Mouse (Mus musculus): Measurements from ENCODE around the gene Cxcl3. TPM values are rescaled to one million over a fixed set of nuclear protein-coding genes. Genes with fewer than 3 reads are reported as not detected.
"Not testable (repeated sequence)": the region's sequence is repeated elsewhere in the genome, so short reads cannot be mapped to it uniquely, and the experiment has no call there.

Cxcl3 gene
- polyA plus RNA-seq, 1 experiment from 2014 or later: not detected

- no peaks in the 10 kb centered on the region for H3K36me3 ChIP-seq (ENCODE audit: control insufficient read depth, insufficient read depth, low read length)
- H3K4me1 ChIP-seq (ENCODE audit: control insufficient read depth, insufficient read depth, low read length): peaks cover 4% of the 10 kb centered on the region; the same call in 1 of the 2 replicates
- ATAC-seq (no peak), DNase-seq (ENCODE audit: low spot score) (no peak)
- no peak overlapping the region for H3K4me3 ChIP-seq (ENCODE audit: low read depth, low read length)
- WGBS: 90% methylated on average over 3 of the region's 3 CpGs
- no peak overlapping the region for H3K4me2 ChIP-seq (ENCODE audit: low read length)
- no peak overlapping the region for H3K9ac ChIP-seq (ENCODE audit: low read length)
- no peaks in the 10 kb centered on the region for H3K9me3 ChIP-seq (replicated peaks; ENCODE audit: control insufficient read depth, low read length)
- H3K27ac ChIP-seq (ENCODE audit: low read depth, low read length): no peak overlapping the region
- H3K27me3 ChIP-seq (replicated peaks; ENCODE audit: control insufficient read depth, insufficient read depth, low read length): no peaks in the 10 kb centered on the region
Measured at GRCm38 (mm10) chr5:90783697-90784096, 2.2 kb upstream of the Cxcl3 start.

- Histone ChIP-seq H3K27ac (ENCODE audit: low read depth, low read length) (no peak overlapping the region), H3K36me3 (ENCODE audit: control insufficient read depth, insufficient read depth, low read length) (no peaks in the 10 kb centered on the region), H3K4me2 (ENCODE audit: low read length) (no peak overlapping the region), H3K4me3 (ENCODE audit: low read depth, low read length) (no peak overlapping the region), H3K9me3 (replicated peaks; ENCODE audit: control insufficient read depth, low read length) (no peaks in the 10 kb centered on the region), H3K9ac (ENCODE audit: low read length) (no peak overlapping the region), H3K27me3 (replicated peaks; ENCODE audit: control insufficient read depth, insufficient read depth, low read length) (no peaks in the 10 kb centered on the region), H3K4me1 (ENCODE audit: control insufficient read depth, insufficient read depth, low read length) (peaks cover 4% of the 10 kb centered on the region; the same call in 1 of the 2 replicates)
- DNase-seq (ENCODE audit: low spot score): no peak
- 64% methylated on average over 4 of the region's 4 CpGs for WGBS
- ATAC-seq: no peak
Measured at GRCm38 (mm10) chr5:90788114-90788513, 2.2 kb downstream of the Cxcl3 start.

GRCm38 (mm10) chr5:90789306-90790073 is 3.6 kb downstream of the Cxcl3 start:
- 88% methylated on average over 11 of the region's 11 CpGs for WGBS
- peaks cover 4% of the 10 kb centered on the region; the same call in 1 of the 2 replicates for H3K4me1 ChIP-seq (ENCODE audit: control insufficient read depth, insufficient read depth, low read length)
- no peak overlapping the region for H3K9ac ChIP-seq (ENCODE audit: low read length)
- H3K27me3 ChIP-seq (replicated peaks; ENCODE audit: control insufficient read depth, insufficient read depth, low read length): no peaks in the 10 kb centered on the region
- ATAC-seq (no peak), DNase-seq (ENCODE audit: low spot score) (no peak)
- H3K27ac ChIP-seq (ENCODE audit: low read depth, low read length): no peak overlapping the region
- no peak overlapping the region for H3K4me3 ChIP-seq (ENCODE audit: low read depth, low read length)
- no peaks in the 10 kb centered on the region for H3K9me3 ChIP-seq (replicated peaks; ENCODE audit: control insufficient read depth, low read length)
- H3K4me2 ChIP-seq (ENCODE audit: low read length): no peak overlapping the region
- H3K36me3 ChIP-seq (ENCODE audit: control insufficient read depth, insufficient read depth, low read length): no peaks in the 10 kb centered on the region

- Histone ChIP-seq H3K4me1 (ENCODE audit: control insufficient read depth, insufficient read depth, low read length) (peaks cover 4% of the 10 kb centered on the region; the same call in 1 of the 2 replicates), H3K27ac (ENCODE audit: low read depth, low read length) (no peak overlapping the region), H3K4me2 (ENCODE audit: low read length) (no peak overlapping the region), H3K27me3 (replicated peaks; ENCODE audit: control insufficient read depth, insufficient read depth, low read length) (no peaks in the 10 kb centered on the region), H3K4me3 (ENCODE audit: low read depth, low read length) (no peak overlapping the region), H3K9me3 (replicated peaks; ENCODE audit: control insufficient read depth, low read length) (no peaks in the 10 kb centered on the region), H3K9ac (ENCODE audit: low read length) (no peak overlapping the region), H3K36me3 (ENCODE audit: control insufficient read depth, insufficient read depth, low read length) (no peaks in the 10 kb centered on the region)
- DNase-seq (ENCODE audit: low spot score) (no peak), ATAC-seq (no peak)
- WGBS: 89% methylated on average over 8 of the region's 8 CpGs
Measured at GRCm38 (mm10) chr5:90790074-90790502, 4.2 kb downstream of the Cxcl3 start.

GRCm38 (mm10) chr5:90794195-90794625 is 8.3 kb downstream of the Cxcl3 start, which contains the start of gene Cxcl15:
TSS of gene Cxcl15 (plus strand) at chr5:90794534.
- Histone ChIP-seq H3K9ac (ENCODE audit: low read length) (no peak within 1 kb of the TSS), H3K9me3 (replicated peaks; ENCODE audit: control insufficient read depth, low read length) (no peaks in the 10 kb centered on the region), H3K4me3 (ENCODE audit: low read depth, low read length) (no peak within 1 kb of the TSS), H3K4me1 (ENCODE audit: control insufficient read depth, insufficient read depth, low read length) (no peaks in the 10 kb centered on the region), H3K4me2 (ENCODE audit: low read length) (no peak within 1 kb of the TSS), H3K27me3 (replicated peaks; ENCODE audit: control insufficient read depth, insufficient read depth, low read length) (no peaks in the 10 kb centered on the region), H3K36me3 (ENCODE audit: control insufficient read depth, insufficient read depth, low read length) (no peaks in the 10 kb centered on the region), H3K27ac (ENCODE audit: low read depth, low read length) (no peak within 1 kb of the TSS)
- WGBS: 60% methylated on average over 5 of the region's 5 CpGs
- ATAC-seq (no peak), DNase-seq (ENCODE audit: low spot score) (no peak)

GRCm38 (mm10) chr5:90795392-90795791 is 9.5 kb downstream of the Cxcl3 start:
- not testable (repeated sequence) for H3K27ac ChIP-seq (ENCODE audit: low read depth, low read length); H3K4me2 ChIP-seq (ENCODE audit: low read length); DNase-seq (ENCODE audit: low spot score); H3K9me3 ChIP-seq (replicated peaks; ENCODE audit: control insufficient read depth, low read length); H3K9ac ChIP-seq (ENCODE audit: low read length); H3K4me3 ChIP-seq (ENCODE audit: low read depth, low read length); H3K27me3 ChIP-seq (replicated peaks; ENCODE audit: control insufficient read depth, insufficient read depth, low read length); H3K4me1 ChIP-seq (ENCODE audit: control insufficient read depth, insufficient read depth, low read length); H3K36me3 ChIP-seq (ENCODE audit: control insufficient read depth, insufficient read depth, low read length); ATAC-seq
- WGBS: 86% methylated on average over 2 of the region's 2 CpGs

- no peaks in the 10 kb centered on the region for H3K36me3 ChIP-seq (ENCODE audit: control insufficient read depth, insufficient read depth, low read length)
- no peak overlapping the region for H3K4me2 ChIP-seq (ENCODE audit: low read length)
- no peaks in the 10 kb centered on the region for H3K27me3 ChIP-seq (replicated peaks; ENCODE audit: control insufficient read depth, insufficient read depth, low read length)
- no peak overlapping the region for H3K27ac ChIP-seq (ENCODE audit: low read depth, low read length)
- H3K4me3 ChIP-seq (ENCODE audit: low read depth, low read length): no peak overlapping the region
- H3K4me1 ChIP-seq (ENCODE audit: control insufficient read depth, insufficient read depth, low read length): no peaks in the 10 kb centered on the region
- no peak overlapping the region for H3K9ac ChIP-seq (ENCODE audit: low read length)
- DNase-seq (ENCODE audit: low spot score) (no peak), ATAC-seq (no peak)
- no peaks in the 10 kb centered on the region for H3K9me3 ChIP-seq (replicated peaks; ENCODE audit: control insufficient read depth, low read length)
Measured at GRCm38 (mm10) chr5:90804574-90804973, 18.7 kb downstream of the Cxcl3 start.

GRCm38 (mm10) chr5:90806050-90806449 is 20.1 kb downstream of the Cxcl3 start:
- Histone ChIP-seq H3K36me3 (ENCODE audit: control insufficient read depth, insufficient read depth, low read length) (no peaks in the 10 kb centered on the region), H3K9me3 (replicated peaks; ENCODE audit: control insufficient read depth, low read length) (no peaks in the 10 kb centered on the region), H3K4me1 (ENCODE audit: control insufficient read depth, insufficient read depth, low read length) (no peaks in the 10 kb centered on the region), H3K4me3 (ENCODE audit: low read depth, low read length) (no peak overlapping the region), H3K27me3 (replicated peaks; ENCODE audit: control insufficient read depth, insufficient read depth, low read length) (no peaks in the 10 kb centered on the region), H3K4me2 (ENCODE audit: low read length) (no peak overlapping the region), H3K9ac (ENCODE audit: low read length) (no peak overlapping the region), H3K27ac (ENCODE audit: low read depth, low read length) (no peak overlapping the region)
- DNase-seq (ENCODE audit: low spot score) (peak; percentile 5), ATAC-seq (no peak)

GRCm38 (mm10) chr5:90807176-90807950 is 21.5 kb downstream of the Cxcl3 start:
- 86% methylated on average over 3 of the region's 3 CpGs for WGBS
- no peaks in the 10 kb centered on the region for H3K4me1 ChIP-seq (ENCODE audit: control insufficient read depth, insufficient read depth, low read length)
- no peak for ATAC-seq

More at GRCm38 (mm10) chr5:90807176-90807950, 21.5 kb downstream of the Cxcl3 start:
- H3K36me3 ChIP-seq (ENCODE audit: control insufficient read depth, insufficient read depth, low read length): no peaks in the 10 kb centered on the region
- H3K27ac ChIP-seq (ENCODE audit: low read depth, low read length): no peak overlapping the region
- H3K27me3 ChIP-seq (replicated peaks; ENCODE audit: control insufficient read depth, insufficient read depth, low read length): no peaks in the 10 kb centered on the region
- no peak overlapping the region for H3K4me2 ChIP-seq (ENCODE audit: low read length)
- H3K4me3 ChIP-seq (ENCODE audit: low read depth, low read length): no peak overlapping the region
- DNase-seq (ENCODE audit: low spot score): no peak
- H3K9me3 ChIP-seq (replicated peaks; ENCODE audit: control insufficient read depth, low read length): no peaks in the 10 kb centered on the region
- no peak overlapping the region for H3K9ac ChIP-seq (ENCODE audit: low read length)

All from forebrain, embryonic 14.5 days (tissue).